ENCODE assay signal across 18 mouse cellular contexts in the genomic region with DNA sequence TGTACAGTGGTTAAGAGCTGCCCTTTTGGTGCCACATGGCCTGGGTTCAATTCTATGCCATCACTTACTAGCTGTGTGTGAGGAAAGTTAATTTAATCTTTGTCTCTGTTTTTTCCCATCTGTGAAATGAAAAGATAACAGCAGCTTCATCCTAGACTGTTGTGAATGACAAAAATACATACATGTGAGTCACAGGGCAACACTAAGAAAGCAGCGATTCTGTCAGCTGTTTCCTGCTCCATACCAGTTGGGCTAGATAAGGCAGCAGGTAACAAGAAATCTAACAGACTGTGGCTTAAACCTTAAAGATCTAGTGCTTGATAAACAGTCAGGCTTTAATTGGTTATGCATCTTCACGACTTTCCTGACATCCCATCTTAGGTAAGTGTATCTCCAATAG.
"Had no signal": no experiment of that assay in that cellular context is flagged by ENCODE, and none has a peak within 500 bp of the region (broad histone marks: within the 10 kb centered on the region; RNA-seq: fewer than 3 reads in every experiment).

No protein-coding gene starts in this region.

- H3K36me3 ChIP-seq: liver, embryonic 12.5 days; midbrain, embryonic 10.5 days; neural tube, embryonic 13.5 days; neural tube, embryonic 15.5 days had no signal

- H3K4me1 ChIP-seq: liver, embryonic 12.5 days; midbrain, embryonic 10.5 days; neural tube, embryonic 13.5 days had no signal

- H3K9ac ChIP-seq: liver, embryonic 12.5 days; liver, embryonic 14.5 days; neural tube, embryonic 13.5 days; neural tube, embryonic 15.5 days had no signal

- H3K4me3 ChIP-seq: liver, embryonic 12.5 days; midbrain, embryonic 10.5 days; myocyte; neural tube, embryonic 13.5 days; neural tube, embryonic 15.5 days had no signal

- H3K27me3 ChIP-seq: liver, embryonic 12.5 days; neural tube, embryonic 13.5 days; neural tube, embryonic 15.5 days had no signal

- H3K27ac ChIP-seq: liver, embryonic 12.5 days; liver, embryonic 14.5 days; midbrain, embryonic 10.5 days; neural tube, embryonic 13.5 days; neural tube, embryonic 15.5 days had no signal

- H3K4me2 ChIP-seq: liver, embryonic 12.5 days; neural tube, embryonic 13.5 days; neural tube, embryonic 15.5 days had no signal

- H3K9me3 ChIP-seq: liver, embryonic 12.5 days; midbrain, embryonic 10.5 days; neural tube, embryonic 13.5 days; neural tube, embryonic 15.5 days had no signal

- ATAC-seq: liver, embryonic 12.5 days; midbrain, embryonic 16.5 days had no signal

- DNase-seq: lung, adult 18-20 months; lung, postnatal 4 days; midbrain, embryonic 14.5 days; retina, postnatal 1 day; right cerebral cortex, adult 18-20 months; right cerebral cortex, postnatal 25 days; right cerebral cortex, postnatal 4 days; spleen, adult 18-20 months; thymus, adult 2 months; thymus, postnatal 25 days; thymus, postnatal 4 days had no signal
